30 mouse cellular contexts compared by ENCODE assay signal in genomic region chr14:22192185-22192584, GRCm38 (mm10).
DNase-seq lines count a peak whose midpoint lies in the region; ATAC-seq and TF ChIP-seq lines count a peak whose summit lies in the region.
"Had no signal": no experiment of that assay in that cellular context is flagged by ENCODE, and none has a peak within 500 bp of the region (broad histone marks: within the 10 kb centered on the region; RNA-seq: fewer than 3 reads in every experiment).

No protein-coding gene starts in this region.

- no peak overlapping the region for H3K4me2 ChIP-seq in hindbrain, embryonic 11.5 days (replicated peaks; ENCODE audit: low read depth, low read length)
- no peak overlapping the region for H3K4me2 ChIP-seq in hindbrain, postnatal 0 days (ENCODE audit: low read depth, low read length)
- no peak overlapping the region for H3K4me2 ChIP-seq in neural tube, embryonic 13.5 days
- H3K4me2 ChIP-seq in neural tube, embryonic 15.5 days, result no peak overlapping the region
- H3K4me2 ChIP-seq in hindbrain, embryonic 15.5 days, result no peak overlapping the region
- H3K4me2 ChIP-seq: embryonic facial prominence, embryonic 15.5 days; forebrain, embryonic 13.5 days; heart, embryonic 11.5 days; limb, embryonic 15.5 days; liver, embryonic 13.5 days; midbrain, embryonic 15.5 days had no signal

- no peak overlapping the region for H3K9ac ChIP-seq in hindbrain, embryonic 11.5 days (ENCODE audit: low read depth, low read length)
- no peak overlapping the region for H3K9ac ChIP-seq in hindbrain, postnatal 0 days (replicated peaks; ENCODE audit: low read length)
- no peak overlapping the region for H3K9ac ChIP-seq in neural tube, embryonic 13.5 days
- H3K9ac ChIP-seq in neural tube, embryonic 15.5 days (replicated peaks), result no peak overlapping the region
- H3K9ac ChIP-seq in hindbrain, embryonic 15.5 days, result no peak overlapping the region
- H3K9ac ChIP-seq: embryonic facial prominence, embryonic 15.5 days; forebrain, embryonic 13.5 days; limb, embryonic 15.5 days; liver, embryonic 13.5 days; midbrain, embryonic 15.5 days had no signal

- no peak for TF ChIP-seq CTCF in hindbrain, postnatal 0 days (IDR thresholded peaks at IDR 0.05; ENCODE audit: low read depth)

- H3K4me3 ChIP-seq in hindbrain, embryonic 11.5 days (ENCODE audit: low read depth, low read length), result no peak overlapping the region
- no peak overlapping the region for H3K4me3 ChIP-seq in hindbrain, postnatal 0 days (ENCODE audit: low read length)
- H3K4me3 ChIP-seq in neural tube, embryonic 13.5 days, result no peak overlapping the region
- H3K4me3 ChIP-seq in neural tube, embryonic 15.5 days (replicated peaks), result no peak overlapping the region
- H3K4me3 ChIP-seq in hindbrain, embryonic 15.5 days, result no peak overlapping the region
- H3K4me3 ChIP-seq: embryonic facial prominence, embryonic 10.5 days; embryonic facial prominence, embryonic 15.5 days; forebrain, embryonic 13.5 days; limb, embryonic 10.5 days; limb, embryonic 15.5 days; liver, embryonic 13.5 days; midbrain, embryonic 15.5 days had no signal

- no peaks in the 10 kb centered on the region for H3K36me3 ChIP-seq in hindbrain, embryonic 11.5 days (ENCODE audit: control insufficient read depth, insufficient read depth, low read length)
- H3K36me3 ChIP-seq in hindbrain, postnatal 0 days (ENCODE audit: insufficient read depth, low read length), result no peaks in the 10 kb centered on the region
- H3K36me3 ChIP-seq in neural tube, embryonic 13.5 days, result no peaks in the 10 kb centered on the region
- H3K36me3 ChIP-seq in neural tube, embryonic 15.5 days, result no peaks in the 10 kb centered on the region
- no peaks in the 10 kb centered on the region for H3K36me3 ChIP-seq in hindbrain, embryonic 15.5 days
- H3K36me3 ChIP-seq: embryonic facial prominence, embryonic 10.5 days; embryonic facial prominence, embryonic 15.5 days; limb, embryonic 10.5 days; limb, embryonic 15.5 days; liver, embryonic 13.5 days; midbrain, embryonic 15.5 days had no signal

- WGBS in hindbrain, embryonic 11.5 days, result 75% methylated on average over 9 of the region's 9 CpGs
- WGBS in hindbrain, postnatal 0 days, result 75% methylated on average over 9 of the region's 9 CpGs
- 74% methylated on average over 9 of the region's 9 CpGs for WGBS in neural tube, embryonic 13.5 days
- 75% methylated on average over 9 of the region's 9 CpGs for WGBS in neural tube, embryonic 15.5 days
- WGBS in hindbrain, embryonic 15.5 days, result 68% methylated on average over 9 of the region's 9 CpGs

- H3K4me1 ChIP-seq in hindbrain, embryonic 11.5 days (replicated peaks; ENCODE audit: control insufficient read depth, insufficient read depth, low read length), result no peaks in the 10 kb centered on the region
- no peaks in the 10 kb centered on the region for H3K4me1 ChIP-seq in hindbrain, postnatal 0 days (ENCODE audit: insufficient read depth, low read length)
- H3K4me1 ChIP-seq in neural tube, embryonic 13.5 days (replicated peaks), result peaks cover 5% of the 10 kb centered on the region
- peaks cover 2% of the 10 kb centered on the region; the same call in 1 of the 2 replicates for H3K4me1 ChIP-seq in neural tube, embryonic 15.5 days
- no peaks in the 10 kb centered on the region for H3K4me1 ChIP-seq in hindbrain, embryonic 15.5 days (replicated peaks)
- H3K4me1 ChIP-seq: embryonic facial prominence, embryonic 15.5 days; forebrain, embryonic 13.5 days; limb, embryonic 15.5 days; liver, embryonic 13.5 days had no signal

- DNase-seq in hindbrain, embryonic 11.5 days (ENCODE audit: low spot score), result peak; percentile 31
- DNase-seq in hindbrain, postnatal 0 days (ENCODE audit: low spot score), result no peak
- DNase-seq in lung, adult 18-20 months, result no peak
- DNase-seq: adrenal gland, adult 2 months; adrenal gland, postnatal 36 days; B cell, adult 2 months; cerebellum, adult 8-10 months; cerebellum, postnatal 36 days; gastrocnemius, postnatal 14 days; heart, adult 18-20 months; heart, postnatal 4 days; kidney, adult 18-20 months; kidney, postnatal 14 days; layer of hippocampus, adult 9-11 months; liver, embryonic 13.5 days; lung, adult 2 months; lung, postnatal 10 days; right cerebral cortex, postnatal 14 days; thymus, postnatal 4 days had no signal

- no peaks in the 10 kb centered on the region for H3K9me3 ChIP-seq in hindbrain, embryonic 11.5 days (ENCODE audit: control insufficient read depth, low read length)
- no peaks in the 10 kb centered on the region for H3K9me3 ChIP-seq in hindbrain, postnatal 0 days (ENCODE audit: low read length)
- no peaks in the 10 kb centered on the region for H3K9me3 ChIP-seq in neural tube, embryonic 13.5 days
- H3K9me3 ChIP-seq in neural tube, embryonic 15.5 days (replicated peaks), result no peaks in the 10 kb centered on the region
- H3K9me3 ChIP-seq in hindbrain, embryonic 15.5 days, result no peaks in the 10 kb centered on the region
- H3K9me3 ChIP-seq: embryonic facial prominence, embryonic 10.5 days; embryonic facial prominence, embryonic 15.5 days; forebrain, embryonic 13.5 days; limb, embryonic 10.5 days; limb, embryonic 15.5 days; liver, embryonic 13.5 days; midbrain, embryonic 15.5 days had no signal

- H3K27ac ChIP-seq in hindbrain, embryonic 11.5 days (ENCODE audit: low read depth, low read length), result no peak overlapping the region
- no peak overlapping the region for H3K27ac ChIP-seq in hindbrain, postnatal 0 days
- H3K27ac ChIP-seq in neural tube, embryonic 13.5 days (replicated peaks), result no peak overlapping the region
- no peak overlapping the region for H3K27ac ChIP-seq in neural tube, embryonic 15.5 days (replicated peaks)
- no peak overlapping the region for H3K27ac ChIP-seq in hindbrain, embryonic 15.5 days (replicated peaks)
- H3K27ac ChIP-seq: embryonic facial prominence, embryonic 10.5 days; embryonic facial prominence, embryonic 15.5 days; forebrain, embryonic 13.5 days; limb, embryonic 10.5 days; limb, embryonic 15.5 days; liver, embryonic 13.5 days; macrophage; midbrain, embryonic 15.5 days had no signal

- ATAC-seq in hindbrain, embryonic 11.5 days (ENCODE audit: low FRiP score), result no peak
- ATAC-seq in hindbrain, postnatal 0 days, result no peak
- ATAC-seq in neural tube, embryonic 13.5 days (ENCODE audit: low read depth), result 0 out of 2 replicates have a peak, but pooled peaks have one; percentile 27
- no peak for ATAC-seq in neural tube, embryonic 15.5 days (ENCODE audit: low FRiP score)
- peak; percentile 63; the same call in 1 of the 2 replicates for ATAC-seq in hindbrain, embryonic 15.5 days (ENCODE audit: low FRiP score, low read depth)
- ATAC-seq: forebrain, embryonic 13.5 days; midbrain, embryonic 15.5 days had no signal

- H3K27me3 ChIP-seq in hindbrain, embryonic 11.5 days (ENCODE audit: control insufficient read depth, insufficient read depth, low read length), result no peaks in the 10 kb centered on the region
- H3K27me3 ChIP-seq in hindbrain, postnatal 0 days (ENCODE audit: insufficient read depth, low read length), result no peaks in the 10 kb centered on the region
- no peaks in the 10 kb centered on the region; the same call in 1 of the 2 replicates for H3K27me3 ChIP-seq in neural tube, embryonic 13.5 days
- H3K27me3 ChIP-seq in neural tube, embryonic 15.5 days (replicated peaks), result no peaks in the 10 kb centered on the region
- H3K27me3 ChIP-seq in hindbrain, embryonic 15.5 days, result no peaks in the 10 kb centered on the region
- H3K27me3 ChIP-seq: embryonic facial prominence, embryonic 15.5 days; liver, embryonic 13.5 days; midbrain, embryonic 15.5 days had no signal

Comparison
In these comparisons a context has a peak if more than half of its experiments do, and no peak if none do; other contexts are left out.
1. ATAC-seq: peak in neural tube, embryonic 13.5 days (single experiment) and hindbrain, embryonic 15.5 days (single experiment); none in hindbrain, embryonic 11.5 days (single experiment), hindbrain, postnatal 0 days (single experiment) and neural tube, embryonic 15.5 days (single experiment).